Mouse (Mus musculus) MEL (cell line): ENCODE measurements around the gene Ak5. TPM values are rescaled to one million over a fixed set of nuclear protein-coding genes. Genes with fewer than 3 reads are reported as not detected.

ENCODE experiments used
- DNase-seq: peaks from one replicate; pipeline ENCODE4 v3.0.0; 2011; ENCODE audit warnings: low read depth, low spot score
- H3K27ac ChIP-seq: 2 replicates; pipeline ENCODE4 v1.5.1; 2012; ENCODE audit warnings: low read depth, mild to moderate bottlenecking, control low read depth, low read length, moderate library complexity; ENCODE audit not compliant: control insufficient read depth
- H3K27me3 ChIP-seq, 2 experiments: fragments of 150-350 bp in 1 of 2; sonication (generic) in 1 of 2; 2 replicates each; pipeline ENCODE4 v1.6.1; 2012; ENCODE audit warnings: low read length in 2 of 2, mild to moderate bottlenecking in 2 of 2, improper control_type of control experiment in 1 of 2, moderate library complexity in 1 of 2; ENCODE audit not compliant: insufficient read depth in 2 of 2, control insufficient read depth in 1 of 2
- H3K36me3 ChIP-seq, 2 experiments: 2 replicates each; pipeline ENCODE4 v1.6.1; 2012 to 2014; ENCODE audit warnings: low read length in 2 of 2, improper control_type of control experiment in 1 of 2, inconsistent platforms in 1 of 2, mild to moderate bottlenecking in 1 of 2; ENCODE audit not compliant: insufficient read depth in 2 of 2, control insufficient read depth in 1 of 2
- H3K4me1 ChIP-seq, 2 experiments: fragments of 150-350 bp in 1 of 2; sonication (generic) in 1 of 2; 2 replicates each; pipeline ENCODE4 v1.6.1; 2012; ENCODE audit warnings: low read length in 2 of 2, improper control_type of control experiment in 1 of 2, mild to moderate bottlenecking in 1 of 2; ENCODE audit not compliant: insufficient read depth in 2 of 2, control insufficient read depth in 1 of 2
- H3K4me3 ChIP-seq, 2 experiments: fragments of 150-350 bp in 1 of 2; sonication (generic) in 1 of 2; 2 replicates each; pipeline ENCODE4 v1.5.1; 2012; ENCODE audit warnings: low read depth in 2 of 2, low read length in 2 of 2, mild to moderate bottlenecking in 2 of 2, moderate library complexity in 2 of 2, control low read depth in 1 of 2, improper control_type of control experiment in 1 of 2; ENCODE audit not compliant: control insufficient read depth in 1 of 2, insufficient read depth in 1 of 2
- H3K79me2 ChIP-seq: 2 replicates; pipeline ENCODE4 v1.6.1; 2012; ENCODE audit warnings: mild to moderate bottlenecking, low read length, moderate library complexity; ENCODE audit not compliant: control insufficient read depth, poor library complexity, insufficient read depth
- H3K9ac ChIP-seq: 2 replicates; pipeline ENCODE4 v1.6.1; 2012; ENCODE audit warnings: low read depth, mild to moderate bottlenecking, control low read depth, low read length, moderate library complexity; ENCODE audit not compliant: control insufficient read depth, poor library complexity, severe bottlenecking
- H3K9me3 ChIP-seq: fragments of 150-350 bp; sonication (generic); replicated peaks from 2 replicates; pipeline ENCODE4 v1.6.1; 2012; ENCODE audit warnings: mild to moderate bottlenecking, low read length, improper control_type of control experiment, moderate library complexity; ENCODE audit not compliant: insufficient read depth
- BHLHE40 ChIP-seq: IDR thresholded peaks from 2 replicates; pipeline ENCODE4 v1.6.1; 2012; ENCODE audit warnings: low read depth, mild to moderate bottlenecking, inconsistent platforms, low read length, improper control_type of control experiment, borderline replicate concordance
- CHD1 ChIP-seq: IDR thresholded peaks from 2 replicates; pipeline ENCODE4 v1.6.1; 2012; ENCODE audit warnings: low read depth, mild to moderate bottlenecking, inconsistent platforms, low read length, improper control_type of control experiment
- E2F4 ChIP-seq: IDR thresholded peaks from 2 replicates; pipeline ENCODE4 v1.6.1; 2011; ENCODE audit warnings: low read depth, low read length, improper control_type of control experiment, borderline replicate concordance
- EP300 ChIP-seq, 2 experiments: IDR thresholded peaks; 2 replicates each; pipeline ENCODE4 v1.6.1; 2011; ENCODE audit warnings: improper control_type of control experiment in 2 of 2, low read length in 2 of 2, low read depth in 1 of 2, mild to moderate bottlenecking in 1 of 2
- ETS1 ChIP-seq: IDR thresholded peaks from 2 replicates; pipeline ENCODE4 v1.6.1; 2012; ENCODE audit warnings: low read depth, mild to moderate bottlenecking, inconsistent platforms, low read length, improper control_type of control experiment, moderate library complexity
- GABPA ChIP-seq: IDR thresholded peaks from 2 replicates; pipeline ENCODE4 v1.6.1; 2012; ENCODE audit warnings: low read depth, mild to moderate bottlenecking, inconsistent platforms, low read length, improper control_type of control experiment, moderate library complexity
- GATA1 ChIP-seq: IDR thresholded peaks from 2 replicates; pipeline ENCODE4 v1.6.1; 2011; ENCODE audit warnings: low read depth, low read length, improper control_type of control experiment
- JUND ChIP-seq: IDR thresholded peaks from 2 replicates; pipeline ENCODE4 v1.6.1; 2011; ENCODE audit warnings: low read depth, mild to moderate bottlenecking, improper control_type of control experiment, low read length
- KAT2A ChIP-seq: conservative IDR thresholded peaks from 2 replicates; pipeline ENCODE4 v1.6.1; 2012; ENCODE audit warnings: low read depth, low read length, improper control_type of control experiment, inconsistent platforms
- MAFK ChIP-seq: IDR thresholded peaks from 2 replicates; pipeline ENCODE4 v1.6.1; 2011; ENCODE audit warnings: low read depth, mild to moderate bottlenecking, low read length, improper control_type of control experiment, borderline replicate concordance
- MAX ChIP-seq: IDR thresholded peaks from 2 replicates; pipeline ENCODE4 v1.6.1; 2011; ENCODE audit warnings: low read length, improper control_type of control experiment
- MAZ ChIP-seq: IDR thresholded peaks from 2 replicates; pipeline ENCODE4 v1.6.1; 2012; ENCODE audit warnings: low read depth, mild to moderate bottlenecking, inconsistent platforms, low read length, improper control_type of control experiment
- MEF2A ChIP-seq: IDR thresholded peaks from 2 replicates; pipeline ENCODE4 v1.6.1; 2014; ENCODE audit warnings: low read depth, mild to moderate bottlenecking, inconsistent platforms, low read length, improper control_type of control experiment; ENCODE audit not compliant: poor library complexity, insufficient replicate concordance, severe bottlenecking; ENCODE audit errors: extremely low read depth
- MYB ChIP-seq: IDR thresholded peaks from 2 replicates; pipeline ENCODE4 v1.6.1; 2011; ENCODE audit warnings: mild to moderate bottlenecking, low read depth, low read length, improper control_type of control experiment
- NELFE ChIP-seq: IDR thresholded peaks from 2 replicates; pipeline ENCODE4 v1.6.1; 2011; ENCODE audit warnings: low read depth, low read length, improper control_type of control experiment
- NRF1 ChIP-seq: IDR thresholded peaks from 2 replicates; pipeline ENCODE4 v1.6.1; 2014; ENCODE audit warnings: low read depth, mild to moderate bottlenecking, inconsistent platforms, low read length, improper control_type of control experiment, moderate library complexity; ENCODE audit not compliant: poor library complexity, insufficient read depth, severe bottlenecking
- POLR2AphosphoS5 ChIP-seq: IDR thresholded peaks from 2 replicates; pipeline ENCODE4 v1.6.1; 2012; ENCODE audit warnings: low read depth, borderline replicate concordance, mild to moderate bottlenecking, inconsistent platforms, low read length, moderate library complexity, mixed read lengths
- RAD21 ChIP-seq: IDR thresholded peaks from 2 replicates; pipeline ENCODE4 v1.6.1; 2011; ENCODE audit warnings: mild to moderate bottlenecking, low read depth, low read length, improper control_type of control experiment
- SIN3A ChIP-seq: IDR thresholded peaks from 2 replicates; pipeline ENCODE4 v1.6.1; 2012; ENCODE audit warnings: low read length, improper control_type of control experiment, inconsistent platforms
- SMC3 ChIP-seq: IDR thresholded peaks from 2 replicates; pipeline ENCODE4 v1.6.1; 2011; ENCODE audit warnings: low read depth, low read length, improper control_type of control experiment
- TAL1 ChIP-seq: IDR thresholded peaks from 2 replicates; pipeline ENCODE4 v1.6.1; 2012; ENCODE audit warnings: mild to moderate bottlenecking, inconsistent platforms, low read length, moderate library complexity, mixed read lengths
- TBP ChIP-seq: IDR thresholded peaks from 2 replicates; pipeline ENCODE4 v1.8.0; 2011; ENCODE audit warnings: low read depth, low read length, improper control_type of control experiment
- UBTF ChIP-seq: IDR thresholded peaks from 2 replicates; pipeline ENCODE4 v1.6.1; 2012; ENCODE audit warnings: low read depth, mild to moderate bottlenecking, inconsistent platforms, low read length, improper control_type of control experiment, moderate library complexity, borderline replicate concordance; ENCODE audit not compliant: insufficient read depth
- USF1 ChIP-seq: IDR thresholded peaks from 2 replicates; pipeline ENCODE4 v1.6.1; 2014; ENCODE audit warnings: low read depth, mild to moderate bottlenecking, inconsistent platforms, low read length, improper control_type of control experiment, moderate library complexity
- ZC3H11A ChIP-seq: IDR thresholded peaks from 2 replicates; pipeline ENCODE4 v1.6.1; 2012; ENCODE audit warnings: low read depth, mild to moderate bottlenecking, inconsistent platforms, low read length, improper control_type of control experiment
- ZKSCAN1 ChIP-seq: IDR thresholded peaks from 2 replicates; pipeline ENCODE4 v1.6.1; 2012; ENCODE audit warnings: low read depth, mild to moderate bottlenecking, inconsistent platforms, low read length, improper control_type of control experiment, moderate library complexity
- ZMIZ1 ChIP-seq: IDR thresholded peaks from 2 replicates; pipeline ENCODE4 v1.6.1; 2012; ENCODE audit warnings: low read depth, mild to moderate bottlenecking, inconsistent platforms, low read length, improper control_type of control experiment, moderate library complexity
- polyA plus RNA-seq, 2 experiments: library from polyadenylated mRNA; stranded (reverse) in 1 of 2; unstranded in 1 of 2; fragments of >175 nt in 1 of 2; fragments of >200 nt in 1 of 2; gene quantifications; 2 replicates each; pipeline versions ENCODE4 v1.2.1 to v1.2.4; 2012; ENCODE audit warnings: low replicate concordance in 2 of 2, low read depth in 1 of 2; ENCODE audit not compliant: insufficient read length in 2 of 2, insufficient read depth in 1 of 2, missing spikeins in 1 of 2
- total RNA-seq: library from RNA; depleted of rRNA; stranded (reverse); fragments of 300-350 nt; gene quantifications from 2 replicates; pipeline ENCODE4 v1.2.3, GENCODE M21; 2012

Ak5 gene
- total and polyA plus RNA-seq, 3 experiments, result 0.06 to 0.31 TPM; not detected in 1

- no peaks in the 10 kb centered on the region for H3K9me3 ChIP-seq
- H3K79me2 ChIP-seq, result peaks cover 4% of the 10 kb centered on the region; the same call in 1 of the 2 replicates
- TF ChIP-seq ZKSCAN1, result no peak
- no peak for TF ChIP-seq GATA1
- TF ChIP-seq RAD21, result no peak
- TF ChIP-seq ETS1, result no peak
- no peak for TF ChIP-seq ZC3H11A
- no peak for TF ChIP-seq SIN3A
- TF ChIP-seq MAFK, result no peak
- TF ChIP-seq USF1, result no peak
- TF ChIP-seq BHLHE40, result no peak
- no peak for TF ChIP-seq ZMIZ1
- no peak for TF ChIP-seq SMC3
- TF ChIP-seq MYB, result no peak
- TF ChIP-seq MAX, result no peak
- TF ChIP-seq EP300 (IDR thresholded peaks at IDR 0.05; ENCODE audit: low read depth in 1 of 2, low read length in 2 of 2), result no peak
- H3K36me3 ChIP-seq, result peaks cover 0 to 36% of the 10 kb centered on the region in 2 experiments; a peak in 2 of 4 replicates
- H3K27ac ChIP-seq, result no peak overlapping the region
- no peak overlapping the region for H3K4me3 ChIP-seq
- no peaks in the 10 kb centered on the region for H3K4me1 ChIP-seq
- H3K27me3 ChIP-seq, result no peaks in the 10 kb centered on the region
- DNase-seq, result no peak
- no peak overlapping the region for H3K9ac ChIP-seq
Observed at GRCm38 (mm10) chr3:152446966-152447365, 221.2 kb downstream of the Ak5 start.

GRCm38 (mm10) chr3:152444114-152444513 is 224.0 kb downstream of the Ak5 start:
- Histone ChIP-seq H3K9ac (no peak overlapping the region), H3K4me1 (no peaks in the 10 kb centered on the region), H3K4me3 (no peak overlapping the region)
- TF ChIP-seq GABPA (no peak), ZMIZ1 (no peak), KAT2A (no peak), MEF2A (no peak), TAL1 (no peak), JUND (no peak), POLR2AphosphoS5 (no peak), NELFE (no peak), MAZ (no peak), BHLHE40 (no peak), MAFK (no peak), E2F4 (no peak), MYB (no peak), SIN3A (no peak), USF1 (no peak), UBTF (no peak), TBP (no peak), NRF1 (no peak), ZC3H11A (no peak), CHD1 (no peak)
- TF ChIP-seq, all 39 proteins: peak for 0
- Histone ChIP-seq H3K79me2 (peaks cover 13% of the 10 kb centered on the region), H3K9me3 (no peaks in the 10 kb centered on the region), H3K36me3 (peaks cover 0 to 27% of the 10 kb centered on the region in 2 experiments; a peak in 2 of 4 replicates), H3K27ac (no peak overlapping the region), H3K27me3 (no peaks in the 10 kb centered on the region)
- DNase-seq, result no peak
